Mouse (Mus musculus) MEL (cell line): ENCODE measurements around the gene Cemip2. TPM values are rescaled to one million over a fixed set of nuclear protein-coding genes. Genes with fewer than 3 reads are reported as not detected.
A peak's percentile ranks its signal among the peaks of the same experiment; 100 is the strongest.

Experiments used
- DNase-seq: peaks from one replicate; pipeline ENCODE4 v3.0.0; 2011; ENCODE audit warnings: low read depth, low spot score
- H3K27ac ChIP-seq: 2 replicates; pipeline ENCODE4 v1.5.1; 2012; ENCODE audit warnings: low read depth, mild to moderate bottlenecking, control low read depth, low read length, moderate library complexity; ENCODE audit not compliant: control insufficient read depth
- H3K27me3 ChIP-seq, 2 experiments: fragments of 150-350 bp in 1 of 2; sonication (generic) in 1 of 2; 2 replicates each; pipeline ENCODE4 v1.6.1; 2012; ENCODE audit warnings: low read length in 2 of 2, mild to moderate bottlenecking in 2 of 2, improper control_type of control experiment in 1 of 2, moderate library complexity in 1 of 2; ENCODE audit not compliant: insufficient read depth in 2 of 2, control insufficient read depth in 1 of 2
- H3K36me3 ChIP-seq, 2 experiments: 2 replicates each; pipeline ENCODE4 v1.6.1; 2012 to 2014; ENCODE audit warnings: low read length in 2 of 2, improper control_type of control experiment in 1 of 2, inconsistent platforms in 1 of 2, mild to moderate bottlenecking in 1 of 2; ENCODE audit not compliant: insufficient read depth in 2 of 2, control insufficient read depth in 1 of 2
- H3K4me1 ChIP-seq, 2 experiments: fragments of 150-350 bp in 1 of 2; sonication (generic) in 1 of 2; 2 replicates each; pipeline ENCODE4 v1.6.1; 2012; ENCODE audit warnings: low read length in 2 of 2, improper control_type of control experiment in 1 of 2, mild to moderate bottlenecking in 1 of 2; ENCODE audit not compliant: insufficient read depth in 2 of 2, control insufficient read depth in 1 of 2
- H3K4me3 ChIP-seq, 2 experiments: fragments of 150-350 bp in 1 of 2; sonication (generic) in 1 of 2; 2 replicates each; pipeline ENCODE4 v1.5.1; 2012; ENCODE audit warnings: low read depth in 2 of 2, low read length in 2 of 2, mild to moderate bottlenecking in 2 of 2, moderate library complexity in 2 of 2, control low read depth in 1 of 2, improper control_type of control experiment in 1 of 2; ENCODE audit not compliant: control insufficient read depth in 1 of 2, insufficient read depth in 1 of 2
- H3K79me2 ChIP-seq: 2 replicates; pipeline ENCODE4 v1.6.1; 2012; ENCODE audit warnings: mild to moderate bottlenecking, low read length, moderate library complexity; ENCODE audit not compliant: control insufficient read depth, poor library complexity, insufficient read depth
- H3K9ac ChIP-seq: 2 replicates; pipeline ENCODE4 v1.6.1; 2012; ENCODE audit warnings: low read depth, mild to moderate bottlenecking, control low read depth, low read length, moderate library complexity; ENCODE audit not compliant: control insufficient read depth, poor library complexity, severe bottlenecking
- H3K9me3 ChIP-seq: fragments of 150-350 bp; sonication (generic); replicated peaks from 2 replicates; pipeline ENCODE4 v1.6.1; 2012; ENCODE audit warnings: mild to moderate bottlenecking, low read length, improper control_type of control experiment, moderate library complexity; ENCODE audit not compliant: insufficient read depth
- BHLHE40 ChIP-seq: IDR thresholded peaks from 2 replicates; pipeline ENCODE4 v1.6.1; 2012; ENCODE audit warnings: low read depth, mild to moderate bottlenecking, inconsistent platforms, low read length, improper control_type of control experiment, borderline replicate concordance
- CHD1 ChIP-seq: IDR thresholded peaks from 2 replicates; pipeline ENCODE4 v1.6.1; 2012; ENCODE audit warnings: low read depth, mild to moderate bottlenecking, inconsistent platforms, low read length, improper control_type of control experiment
- CHD2 ChIP-seq: IDR thresholded peaks from 2 replicates; pipeline ENCODE4 v1.6.1; 2011; ENCODE audit warnings: low read length, improper control_type of control experiment
- CTCF ChIP-seq, 3 experiments: IDR thresholded peaks in 2 of 3; conservative IDR thresholded peaks in 1 of 3; 2 replicates each; pipeline ENCODE4 v1.5.1; 2011 to 2012; ENCODE audit warnings: low read length in 3 of 3, low read depth in 2 of 3, mild to moderate bottlenecking in 2 of 3, improper control_type of control experiment in 1 of 3, inconsistent platforms in 1 of 3, mixed read lengths in 1 of 3, moderate library complexity in 1 of 3; ENCODE audit not compliant: control insufficient read depth in 1 of 3, insufficient read depth in 1 of 3, poor library complexity in 1 of 3, severe bottlenecking in 1 of 3
- GATA1 ChIP-seq: IDR thresholded peaks from 2 replicates; pipeline ENCODE4 v1.6.1; 2011; ENCODE audit warnings: low read depth, low read length, improper control_type of control experiment
- MAFK ChIP-seq: IDR thresholded peaks from 2 replicates; pipeline ENCODE4 v1.6.1; 2011; ENCODE audit warnings: low read depth, mild to moderate bottlenecking, low read length, improper control_type of control experiment, borderline replicate concordance
- MAZ ChIP-seq: IDR thresholded peaks from 2 replicates; pipeline ENCODE4 v1.6.1; 2012; ENCODE audit warnings: low read depth, mild to moderate bottlenecking, inconsistent platforms, low read length, improper control_type of control experiment
- MXI1 ChIP-seq: IDR thresholded peaks from 2 replicates; pipeline ENCODE4 v1.6.1; 2011; ENCODE audit warnings: mild to moderate bottlenecking, low read depth, low read length, improper control_type of control experiment
- MYB ChIP-seq: IDR thresholded peaks from 2 replicates; pipeline ENCODE4 v1.6.1; 2011; ENCODE audit warnings: mild to moderate bottlenecking, low read depth, low read length, improper control_type of control experiment
- NELFE ChIP-seq: IDR thresholded peaks from 2 replicates; pipeline ENCODE4 v1.6.1; 2011; ENCODE audit warnings: low read depth, low read length, improper control_type of control experiment
- NRF1 ChIP-seq: IDR thresholded peaks from 2 replicates; pipeline ENCODE4 v1.6.1; 2014; ENCODE audit warnings: low read depth, mild to moderate bottlenecking, inconsistent platforms, low read length, improper control_type of control experiment, moderate library complexity; ENCODE audit not compliant: poor library complexity, insufficient read depth, severe bottlenecking
- POLR2A ChIP-seq, 2 experiments: IDR thresholded peaks; 2 replicates each; pipeline ENCODE4 v1.6.1; 2011 to 2012; ENCODE audit warnings: low read length in 2 of 2, mild to moderate bottlenecking in 2 of 2, control low read depth in 1 of 2, improper control_type of control experiment in 1 of 2, low read depth in 1 of 2, moderate library complexity in 1 of 2; ENCODE audit not compliant: control insufficient read depth in 1 of 2, insufficient read depth in 1 of 2, poor library complexity in 1 of 2
- RAD21 ChIP-seq: IDR thresholded peaks from 2 replicates; pipeline ENCODE4 v1.6.1; 2011; ENCODE audit warnings: mild to moderate bottlenecking, low read depth, low read length, improper control_type of control experiment
- SIN3A ChIP-seq: IDR thresholded peaks from 2 replicates; pipeline ENCODE4 v1.6.1; 2012; ENCODE audit warnings: low read length, improper control_type of control experiment, inconsistent platforms
- SMC3 ChIP-seq: IDR thresholded peaks from 2 replicates; pipeline ENCODE4 v1.6.1; 2011; ENCODE audit warnings: low read depth, low read length, improper control_type of control experiment
- TBP ChIP-seq: IDR thresholded peaks from 2 replicates; pipeline ENCODE4 v1.8.0; 2011; ENCODE audit warnings: low read depth, low read length, improper control_type of control experiment
- ZC3H11A ChIP-seq: IDR thresholded peaks from 2 replicates; pipeline ENCODE4 v1.6.1; 2012; ENCODE audit warnings: low read depth, mild to moderate bottlenecking, inconsistent platforms, low read length, improper control_type of control experiment
- polyA plus RNA-seq, 2 experiments: library from polyadenylated mRNA; stranded (reverse) in 1 of 2; unstranded in 1 of 2; fragments of >175 nt in 1 of 2; fragments of >200 nt in 1 of 2; gene quantifications; 2 replicates each; pipeline versions ENCODE4 v1.2.1 to v1.2.4; 2012; ENCODE audit warnings: low replicate concordance in 2 of 2, low read depth in 1 of 2; ENCODE audit not compliant: insufficient read length in 2 of 2, insufficient read depth in 1 of 2, missing spikeins in 1 of 2
- total RNA-seq: library from RNA; depleted of rRNA; stranded (reverse); fragments of 300-350 nt; gene quantifications from 2 replicates; pipeline ENCODE4 v1.2.3, GENCODE M21; 2012

The Cemip2 gene
- total and polyA plus RNA-seq, 3 experiments = 5.0 to 5.9 TPM; not detected in 1

DNA sequence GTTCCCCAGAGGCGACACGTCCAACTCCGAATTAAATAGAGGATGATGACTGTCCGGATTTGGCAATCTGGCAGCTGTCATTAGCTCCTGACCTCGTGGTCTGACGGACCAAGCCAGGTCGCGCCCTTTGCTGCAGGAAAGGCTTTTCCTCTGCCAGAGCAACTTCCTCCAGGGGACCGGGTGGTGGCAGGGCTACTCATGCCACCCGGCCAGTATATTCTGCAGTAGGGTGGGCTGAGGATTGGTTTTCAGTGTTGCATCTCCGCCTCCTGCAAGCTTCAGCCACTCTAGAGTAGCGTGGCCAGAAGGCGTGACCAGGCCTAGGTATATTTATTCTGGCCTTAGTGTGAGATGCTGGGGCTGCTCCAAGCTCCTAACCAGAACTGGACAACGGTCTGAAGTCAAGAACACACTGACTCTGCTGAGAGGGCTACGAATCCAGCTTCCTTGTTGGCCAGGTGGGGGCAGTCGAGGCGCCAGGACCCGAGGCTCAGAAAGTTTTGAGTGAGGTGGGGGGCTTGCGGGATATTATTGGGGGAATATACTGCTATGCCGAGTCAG lies 891 bp upstream of the Cemip2 start:
- Histone ChIP-seq H3K4me1 (peaks cover 0 to 5% of the 10 kb centered on the region in 2 experiments; a peak in 1 of 4 replicates), H3K27me3 (no peaks in the 10 kb centered on the region), H3K36me3 (peaks cover 0 to 4% of the 10 kb centered on the region in 2 experiments; a peak in 1 of 4 replicates), H3K27ac (no peak overlapping the region)
- TF ChIP-seq RAD21 = peak; percentile 51
- no peak for TF ChIP-seq CHD1
- TF ChIP-seq MAZ = peak; percentile 53; the same call in 1 of the 2 replicates
- TF ChIP-seq SMC3 = peak; percentile 68
- peak; percentile 47 for TF ChIP-seq ZC3H11A
- TF ChIP-seq SIN3A = 0 out of 2 replicates have a peak, but pooled peaks have one; percentile 26
- no peak for TF ChIP-seq POLR2A (IDR thresholded peaks at IDR 0.05; ENCODE audit: control insufficient read depth in 1 of 2, insufficient read depth in 1 of 2, low read depth in 1 of 2, low read length in 2 of 2, poor library complexity in 1 of 2)
- TF ChIP-seq CTCF (IDR thresholded peaks at IDR 0.05 in 2 of 3, conservative IDR thresholded peaks at IDR 0.05 in 1 of 3; ENCODE audit: control insufficient read depth in 1 of 3, insufficient read depth in 1 of 3, low read depth in 2 of 3, low read length in 3 of 3, poor library complexity in 1 of 3, severe bottlenecking in 1 of 3) = peak; percentile 52 to 79 (median 75)
- TF ChIP-seq, all 39 proteins: peak for 6
- peak; percentile 72 for DNase-seq
- peak overlapping the region; percentile 49 for H3K9ac ChIP-seq
- H3K9me3 ChIP-seq = no peaks in the 10 kb centered on the region
- peak overlapping the region; percentile 83 to 94; a peak in 3 of 4 replicates for H3K4me3 ChIP-seq
- H3K79me2 ChIP-seq = peaks cover 3% of the 10 kb centered on the region; the same call in 1 of the 2 replicates

DNA sequence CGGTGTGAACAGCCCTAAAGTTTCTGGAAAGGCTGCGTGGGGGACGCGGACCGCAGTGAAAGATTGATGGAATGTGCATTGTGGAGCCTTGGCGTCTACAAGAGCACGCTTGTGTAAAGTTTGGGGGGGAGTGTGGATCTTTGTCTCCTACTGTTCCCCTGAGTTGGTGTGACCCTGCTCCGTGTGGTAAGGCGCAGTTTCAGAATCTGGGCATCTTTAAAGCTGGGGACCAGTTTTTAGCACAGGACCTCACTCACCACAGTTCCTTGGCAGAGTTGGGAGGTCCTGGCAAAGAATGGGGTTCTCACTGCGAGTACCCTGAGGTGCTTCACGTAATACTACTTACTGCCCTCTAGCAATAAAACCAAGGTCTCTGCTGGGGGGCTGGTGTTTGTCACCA lies 964 bp downstream of the Cemip2 start:
- Histone ChIP-seq H3K9ac (peak overlapping the region; percentile 93), H3K79me2 (peaks cover 3% of the 10 kb centered on the region; the same call in 1 of the 2 replicates), H3K4me3 (peak overlapping the region; percentile 83 to 94), H3K4me1 (peaks cover 0 to 5% of the 10 kb centered on the region in 2 experiments; a peak in 1 of 4 replicates), H3K9me3 (no peaks in the 10 kb centered on the region), H3K27me3 (no peaks in the 10 kb centered on the region), H3K36me3 (peaks cover 0 to 4% of the 10 kb centered on the region in 2 experiments; a peak in 1 of 4 replicates), H3K27ac (no peak overlapping the region)
- no peak for TF ChIP-seq MXI1
- TF ChIP-seq BHLHE40 = no peak
- no peak for TF ChIP-seq POLR2A (IDR thresholded peaks at IDR 0.05; ENCODE audit: control insufficient read depth in 1 of 2, insufficient read depth in 1 of 2, low read depth in 1 of 2, low read length in 2 of 2, poor library complexity in 1 of 2)
- TF ChIP-seq NELFE = no peak
- no peak for TF ChIP-seq TBP
- no peak for TF ChIP-seq MAZ
- TF ChIP-seq CTCF (IDR thresholded peaks at IDR 0.05 in 2 of 3, conservative IDR thresholded peaks at IDR 0.05 in 1 of 3; ENCODE audit: control insufficient read depth in 1 of 3, insufficient read depth in 1 of 3, low read depth in 2 of 3, low read length in 3 of 3, poor library complexity in 1 of 3, severe bottlenecking in 1 of 3) = no peak
- TF ChIP-seq CHD2 = no peak
- no peak for TF ChIP-seq NRF1
- TF ChIP-seq GATA1 = no peak
- TF ChIP-seq RAD21 = no peak
- no peak for TF ChIP-seq CHD1
- TF ChIP-seq MAFK = no peak
- no peak for TF ChIP-seq MYB
- DNase-seq = peak; percentile 32
